Mouse (Mus musculus): Measurements from ENCODE around the gene Sumf2. TPM values are rescaled to one million over a fixed set of nuclear protein-coding genes. Genes with fewer than 3 reads are reported as not detected.
"Not testable (repeated sequence)": the region's sequence is repeated elsewhere in the genome, so short reads cannot be mapped to it uniquely, and the experiment has no call there.

Gene Sumf2
- polyA plus RNA-seq, 1 experiment from 2014 or later: 30.6 TPM

- Histone ChIP-seq H3K9me3 (ENCODE audit: control insufficient read depth, low read length) (no peaks in the 10 kb centered on the region), H3K4me1 (ENCODE audit: control insufficient read depth, insufficient read depth, low read length) (peaks cover 12% of the 10 kb centered on the region; the same call in 1 of the 2 replicates), H3K4me3 (replicated peaks; ENCODE audit: low read depth, low read length) (peak within 1 kb of the TSS; percentile 73), H3K36me3 (ENCODE audit: control insufficient read depth, insufficient read depth, low read length) (peaks cover 18% of the 10 kb centered on the region), H3K27me3 (ENCODE audit: control insufficient read depth, insufficient read depth, low read length) (no peaks in the 10 kb centered on the region), H3K27ac (replicated peaks; ENCODE audit: low read depth, low read length) (peak within 1 kb of the TSS; percentile 92), H3K4me2 (ENCODE audit: low read length) (peak within 1 kb of the TSS; percentile 94), H3K9ac (replicated peaks; ENCODE audit: low read length) (peak within 1 kb of the TSS; percentile 77)
- under 1% methylated on average over 46 of the region's 46 CpGs for WGBS
- peak; percentile 98 for DNase-seq
- ATAC-seq (ENCODE audit: low FRiP score, low TSS enrichment): peak; percentile 99
Measured at GRCm38 (mm10) chr5:129886911-129887636, 40.3 kb downstream of the Sumf2 start, which contains the start of gene Chchd2. Gene Chchd2 (minus strand): TSS chr5:129887470.

GRCm38 (mm10) chr5:129890390-129890789 lies 43.6 kb downstream of the Sumf2 start:
- not testable (repeated sequence) for H3K9me3 ChIP-seq (ENCODE audit: control insufficient read depth, low read length); H3K9ac ChIP-seq (replicated peaks; ENCODE audit: low read length); DNase-seq; H3K4me1 ChIP-seq (ENCODE audit: control insufficient read depth, insufficient read depth, low read length); H3K36me3 ChIP-seq (ENCODE audit: control insufficient read depth, insufficient read depth, low read length); H3K27ac ChIP-seq (replicated peaks; ENCODE audit: low read depth, low read length); H3K27me3 ChIP-seq (ENCODE audit: control insufficient read depth, insufficient read depth, low read length); ATAC-seq (ENCODE audit: low FRiP score, low TSS enrichment); H3K4me2 ChIP-seq (ENCODE audit: low read length); H3K4me3 ChIP-seq (replicated peaks; ENCODE audit: low read depth, low read length)
- WGBS: 93% methylated on average over 4 of the region's 7 CpGs

GRCm38 (mm10) chr5:129895198-129896088 lies 48.7 kb downstream of the Sumf2 start, which contains the start of gene Zbed5:
Gene Zbed5 (plus strand): TSS chr5:129895723.
- peak; percentile 98 for ATAC-seq (ENCODE audit: low FRiP score, low TSS enrichment)

GRCm38 (mm10) chr5:129898449-129898848 lies 51.7 kb downstream of the Sumf2 start, which contains the start of gene Phkg1:
Gene Phkg1 (minus strand): TSS chr5:129898549.
- 100% methylated on average over 1 of the region's 1 CpGs for WGBS
- H3K9ac ChIP-seq (replicated peaks; ENCODE audit: low read length): no peak within 1 kb of the TSS

More at GRCm38 (mm10) chr5:129895198-129896088, 48.7 kb downstream of the Sumf2 start, which contains the start of gene Zbed5:
- Histone ChIP-seq H3K27me3 (ENCODE audit: control insufficient read depth, insufficient read depth, low read length) (no peaks in the 10 kb centered on the region), H3K27ac (replicated peaks; ENCODE audit: low read depth, low read length) (no peak within 1 kb of the TSS; the same call in 1 of the 2 replicates), H3K36me3 (ENCODE audit: control insufficient read depth, insufficient read depth, low read length) (0 out of 2 replicates have a peak, but pooled peaks cover 1% of the 10 kb centered on the region), H3K4me3 (replicated peaks; ENCODE audit: low read depth, low read length) (peak within 1 kb of the TSS; percentile 57), H3K4me2 (ENCODE audit: low read length) (peak within 1 kb of the TSS; percentile 66), H3K9me3 (ENCODE audit: control insufficient read depth, low read length) (no peaks in the 10 kb centered on the region), H3K9ac (replicated peaks; ENCODE audit: low read length) (peak within 1 kb of the TSS; percentile 55), H3K4me1 (ENCODE audit: control insufficient read depth, insufficient read depth, low read length) (peaks cover 6% of the 10 kb centered on the region; the same call in 1 of the 2 replicates)
- WGBS: 3% methylated on average over 44 of the region's 44 CpGs
- peak; percentile 96 for DNase-seq

GRCm38 (mm10) chr5:129907775-129908174 lies 61.0 kb downstream of the Sumf2 start:
- Histone ChIP-seq H3K27me3 (ENCODE audit: control insufficient read depth, insufficient read depth, low read length) (no peaks in the 10 kb centered on the region), H3K27ac (replicated peaks; ENCODE audit: low read depth, low read length) (peak overlapping the region; percentile 98), H3K9me3 (ENCODE audit: control insufficient read depth, low read length) (no peaks in the 10 kb centered on the region), H3K4me1 (ENCODE audit: control insufficient read depth, insufficient read depth, low read length) (peaks cover 9% of the 10 kb centered on the region; the same call in 1 of the 2 replicates), H3K4me2 (ENCODE audit: low read length) (peak overlapping the region; percentile 79), H3K9ac (replicated peaks; ENCODE audit: low read length) (peak overlapping the region; percentile 85), H3K36me3 (ENCODE audit: control insufficient read depth, insufficient read depth, low read length) (peaks cover 9% of the 10 kb centered on the region), H3K4me3 (replicated peaks; ENCODE audit: low read depth, low read length) (peak overlapping the region; percentile 65)
- ATAC-seq (ENCODE audit: low FRiP score, low TSS enrichment): no peak
- WGBS: 23% methylated on average over 4 of the region's 4 CpGs
- no peak for DNase-seq

More at GRCm38 (mm10) chr5:129898449-129898848, 51.7 kb downstream of the Sumf2 start, which contains the start of gene Phkg1:
- Histone ChIP-seq H3K4me2 (ENCODE audit: low read length) (no peak within 1 kb of the TSS), H3K36me3 (ENCODE audit: control insufficient read depth, insufficient read depth, low read length) (peaks cover 24% of the 10 kb centered on the region), H3K27ac (replicated peaks; ENCODE audit: low read depth, low read length) (no peak within 1 kb of the TSS), H3K27me3 (ENCODE audit: control insufficient read depth, insufficient read depth, low read length) (no peaks in the 10 kb centered on the region), H3K4me1 (ENCODE audit: control insufficient read depth, insufficient read depth, low read length) (peaks cover 6% of the 10 kb centered on the region; the same call in 1 of the 2 replicates), H3K4me3 (replicated peaks; ENCODE audit: low read depth, low read length) (no peak within 1 kb of the TSS), H3K9me3 (ENCODE audit: control insufficient read depth, low read length) (no peaks in the 10 kb centered on the region)
- ATAC-seq (ENCODE audit: low FRiP score, low TSS enrichment) (no peak), DNase-seq (no peak)

- peaks cover 4% of the 10 kb centered on the region; the same call in 1 of the 2 replicates for H3K36me3 ChIP-seq (ENCODE audit: control insufficient read depth, insufficient read depth, low read length)
- no peaks in the 10 kb centered on the region for H3K27me3 ChIP-seq (ENCODE audit: control insufficient read depth, insufficient read depth, low read length)
- H3K9ac ChIP-seq (replicated peaks; ENCODE audit: low read length): peak within 1 kb of the TSS; percentile 85
- under 1% methylated on average over 63 of the region's 63 CpGs for WGBS
- peak within 1 kb of the TSS; percentile 65 for H3K4me3 ChIP-seq (replicated peaks; ENCODE audit: low read depth, low read length)
- peaks cover 9% of the 10 kb centered on the region; the same call in 1 of the 2 replicates for H3K4me1 ChIP-seq (ENCODE audit: control insufficient read depth, insufficient read depth, low read length)
- no peaks in the 10 kb centered on the region for H3K9me3 ChIP-seq (ENCODE audit: control insufficient read depth, low read length)
- H3K4me2 ChIP-seq (ENCODE audit: low read length): peak within 1 kb of the TSS; percentile 79
- peak; percentile 97 for ATAC-seq (ENCODE audit: low FRiP score, low TSS enrichment)
- peak; percentile 97 for DNase-seq
- H3K27ac ChIP-seq (replicated peaks; ENCODE audit: low read depth, low read length): peak within 1 kb of the TSS; percentile 98
Measured at GRCm38 (mm10) chr5:129908242-129908965, 61.6 kb downstream of the Sumf2 start, which contains the start of gene Nupr1l. Gene Nupr1l (plus strand): TSS chr5:129908540.

GRCm38 (mm10) chr5:129909147-129909546 lies 62.4 kb downstream of the Sumf2 start:
- Histone ChIP-seq H3K4me1 (ENCODE audit: control insufficient read depth, insufficient read depth, low read length) (peaks cover 9% of the 10 kb centered on the region; the same call in 1 of the 2 replicates), H3K4me3 (replicated peaks; ENCODE audit: low read depth, low read length) (peak overlapping the region; percentile 65), H3K9ac (replicated peaks; ENCODE audit: low read length) (peak overlapping the region; percentile 85), H3K27me3 (ENCODE audit: control insufficient read depth, insufficient read depth, low read length) (no peaks in the 10 kb centered on the region), H3K4me2 (ENCODE audit: low read length) (peak overlapping the region; percentile 79), H3K27ac (replicated peaks; ENCODE audit: low read depth, low read length) (peak overlapping the region; percentile 98), H3K36me3 (ENCODE audit: control insufficient read depth, insufficient read depth, low read length) (peaks cover under 1% of the 10 kb centered on the region; the same call in 1 of the 2 replicates), H3K9me3 (ENCODE audit: control insufficient read depth, low read length) (no peaks in the 10 kb centered on the region)
- DNase-seq (no peak), ATAC-seq (ENCODE audit: low FRiP score, low TSS enrichment) (0 out of 2 replicates have a peak, but pooled peaks have one; percentile 5)
- WGBS: 71% methylated on average over 9 of the region's 9 CpGs

All from midbrain, embryonic 14.5 days (tissue).